Mouse (Mus musculus) spleen, postnatal 10 days (tissue): ENCODE data around the gene Catsperg1.
"Not testable (repeated sequence)": the region's sequence is repeated elsewhere in the genome, so short reads cannot be mapped to it uniquely, and the experiment has no call there.

Experiments used
- DNase-seq, 2 experiments: peaks; one replicate each; pipeline ENCODE4 v3.0.0; 2021 to 2022; ENCODE audit warnings: low spot score in 2 of 2

Gene Catsperg1

DNA sequence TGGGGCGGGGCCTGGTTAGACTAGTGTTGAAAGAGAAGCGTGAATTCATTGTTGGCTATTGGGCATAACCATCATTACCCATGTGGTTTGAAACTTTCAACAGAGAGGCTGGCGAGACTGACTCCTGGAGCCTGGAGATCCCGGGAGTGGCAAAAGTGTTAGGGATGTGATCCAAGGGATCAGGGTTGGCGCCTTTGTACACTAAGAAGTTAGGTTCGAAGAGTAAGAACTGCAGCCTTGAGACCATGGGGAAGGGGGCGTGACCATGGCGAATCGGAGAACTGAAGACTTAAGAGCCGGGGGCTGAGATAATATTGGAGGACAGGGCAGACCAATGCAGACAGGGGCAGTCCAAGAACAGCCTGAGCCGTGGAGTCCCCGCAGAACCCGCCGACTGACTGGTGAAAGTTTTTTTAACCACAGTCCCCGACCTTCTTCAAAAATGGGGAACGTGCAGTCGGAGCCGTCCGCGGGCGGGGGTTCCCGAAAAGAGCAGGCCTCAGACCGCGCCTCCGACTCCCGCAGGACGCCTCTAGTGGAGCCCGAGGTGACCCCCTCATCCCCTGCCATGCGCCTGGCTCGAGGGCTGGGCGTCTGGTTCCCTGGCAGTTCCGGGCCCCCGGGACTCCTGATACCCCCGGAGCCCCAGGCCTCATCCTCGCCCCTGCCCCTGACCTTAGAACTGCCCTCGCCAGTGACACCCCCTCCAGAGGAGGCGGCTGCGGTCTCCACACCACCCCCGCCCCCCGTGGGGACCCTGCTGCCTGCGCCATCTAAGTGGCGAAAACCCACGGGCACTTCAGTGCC is 42.9 kb downstream of the Catsperg1 start:
- DNase-seq: peak in 1 of 2 experiments; percentile 54

DNA sequence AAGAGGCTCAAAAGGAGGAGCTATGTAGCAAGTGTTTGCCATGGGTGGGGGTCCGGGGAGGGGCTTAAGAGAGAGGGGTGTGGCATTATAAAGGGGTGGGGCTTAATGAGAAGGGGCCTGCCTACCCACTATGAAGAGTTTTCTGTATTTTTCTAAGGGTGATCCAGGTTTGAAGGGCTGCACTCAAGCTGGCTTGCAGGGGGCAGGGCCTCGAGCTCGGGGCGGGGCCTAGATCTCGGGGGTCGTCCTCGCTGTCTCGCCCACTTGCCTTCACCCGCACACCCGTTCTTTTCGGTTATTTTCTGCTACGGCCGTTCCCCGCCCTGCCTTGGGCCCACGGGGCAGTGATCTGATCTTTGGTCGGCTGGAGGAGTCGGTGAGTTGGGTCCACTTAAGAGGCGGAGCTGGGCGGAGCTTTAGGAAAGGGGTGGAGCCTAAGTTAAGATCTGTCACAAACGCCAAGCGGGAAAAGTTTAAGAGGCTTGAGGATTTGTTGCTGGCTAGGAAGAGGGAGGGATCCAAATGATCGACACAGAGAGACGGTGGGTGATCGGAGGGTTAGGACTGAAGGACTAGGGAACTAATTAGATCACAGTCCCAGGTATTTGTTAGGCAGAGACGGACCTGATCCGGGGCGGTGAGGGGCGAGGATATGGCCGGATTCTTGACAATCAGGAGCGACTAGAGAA is 43.6 kb downstream of the Catsperg1 start, which contains the start of the genes Ggn and Spred3:
Gene Ggn (plus strand): TSS at position 145 of the 689 bp plus-strand sequence.
Gene Spred3 (minus strand): TSS at position 346 of the 689 bp plus-strand sequence.
- peak; percentile 45 to 74 for DNase-seq

DNA sequence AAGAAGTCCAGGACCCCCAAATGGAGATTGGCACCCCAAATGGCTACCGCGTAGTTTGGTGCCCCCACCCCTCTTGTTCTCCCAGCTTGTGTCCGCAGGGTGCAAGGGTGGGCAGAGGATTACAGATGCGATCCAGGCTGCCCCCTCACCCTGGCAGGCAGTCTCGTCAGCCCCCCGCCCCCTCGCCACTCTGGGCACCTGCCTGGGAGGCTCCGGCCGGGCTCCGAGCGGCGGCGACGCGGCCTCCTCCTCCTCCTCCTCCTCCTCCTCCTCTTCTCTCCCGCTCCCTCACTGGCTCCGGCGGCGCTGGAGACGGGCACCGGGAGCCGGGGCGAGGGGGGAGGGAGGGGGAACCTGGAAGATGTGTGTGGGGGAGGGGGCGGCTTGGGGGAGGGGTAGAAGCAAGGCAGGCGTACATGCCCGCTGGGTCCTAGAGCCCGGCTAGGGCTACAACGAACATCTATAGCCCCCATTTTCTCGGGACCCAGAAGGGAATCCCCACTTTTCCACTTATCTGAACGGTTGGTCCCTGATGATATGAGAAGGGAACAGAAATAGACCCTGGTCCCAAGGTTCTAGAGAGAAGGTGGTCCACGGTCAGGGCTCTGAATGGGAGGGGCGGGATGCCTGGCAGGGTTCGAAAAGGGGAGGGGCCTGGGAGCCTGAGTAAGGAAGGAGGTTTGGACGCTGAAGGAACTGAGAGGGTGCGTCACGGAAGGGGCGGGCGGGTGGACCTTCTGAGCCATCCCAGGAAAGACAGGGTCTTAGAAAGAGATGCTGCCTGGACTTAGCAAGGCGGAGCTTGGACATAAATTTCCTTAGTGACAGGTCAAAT is 44.4 kb downstream of the Catsperg1 start:
- DNase-seq: peak in 1 of 2 experiments; percentile 43

DNA sequence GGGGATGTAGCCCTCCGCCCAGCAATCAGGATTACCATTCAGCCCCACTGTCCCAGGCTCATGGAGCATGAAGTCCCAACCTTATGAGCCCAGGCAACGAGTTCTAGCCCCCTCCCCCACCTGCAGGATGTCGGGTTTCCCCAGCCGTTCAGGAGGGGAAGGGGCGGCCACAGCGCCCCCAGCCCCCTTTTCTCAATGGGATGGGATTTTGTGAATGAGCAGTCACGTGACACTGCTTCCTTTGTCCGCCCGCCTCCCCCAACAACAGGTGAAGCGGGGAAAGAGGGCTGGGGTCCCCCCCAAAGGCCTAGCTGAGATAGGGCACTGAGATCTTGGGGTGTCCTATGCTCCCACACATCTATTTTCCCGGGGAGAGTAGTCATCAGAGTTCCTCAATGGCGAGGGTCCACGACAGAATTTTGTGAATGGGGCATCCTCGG is 45.0 kb downstream of the Catsperg1 start:
- no peak for DNase-seq

DNA sequence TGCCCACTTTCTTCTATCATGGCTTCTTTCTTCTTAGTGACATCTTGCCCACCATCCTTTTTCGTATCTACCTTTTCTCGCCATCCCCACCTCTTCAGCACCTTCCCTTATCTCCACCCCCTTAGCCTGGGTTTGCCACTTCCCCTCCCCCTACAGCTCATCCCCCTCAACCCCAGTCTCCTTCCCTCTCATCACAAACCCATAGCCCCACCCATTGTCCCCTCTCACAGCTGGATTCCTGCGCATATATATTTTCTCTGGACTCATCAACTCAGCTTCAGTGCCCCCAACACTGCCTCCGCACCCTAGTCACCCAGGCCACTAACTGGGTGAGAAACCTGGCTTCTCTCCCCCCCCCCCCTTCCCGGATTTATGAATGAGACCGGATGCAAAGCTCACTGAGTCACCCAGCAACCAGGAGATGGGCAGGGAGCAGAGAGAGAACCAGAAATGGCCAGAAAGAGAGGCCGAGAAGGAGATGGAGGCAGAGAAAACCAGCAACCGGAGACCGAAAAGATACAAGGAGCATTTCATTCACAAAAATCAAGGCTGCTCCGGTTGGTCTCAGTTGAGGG is 45.6 kb downstream of the Catsperg1 start:
- DNase-seq: no peak

DNA sequence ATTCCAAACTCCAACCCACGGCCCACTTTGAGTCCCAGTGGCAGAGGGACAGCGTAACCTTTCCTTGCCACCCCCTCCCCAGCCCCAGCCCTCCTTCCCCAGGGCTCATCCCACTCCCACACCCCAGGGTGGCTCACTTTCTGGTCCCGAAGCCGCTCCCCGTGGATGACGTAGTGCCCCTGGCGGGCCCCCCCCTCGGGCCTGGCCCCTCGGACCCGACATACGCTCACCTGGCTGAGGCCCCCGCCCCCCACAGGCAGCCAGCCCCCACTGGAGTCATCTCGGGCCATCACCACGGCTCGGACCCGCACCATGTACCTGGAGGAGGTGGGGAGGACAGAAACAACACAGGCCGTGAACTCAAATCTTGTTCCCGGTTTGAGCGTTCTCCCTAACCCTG is 46.2 kb downstream of the Catsperg1 start:
- DNase-seq: no peak

DNA sequence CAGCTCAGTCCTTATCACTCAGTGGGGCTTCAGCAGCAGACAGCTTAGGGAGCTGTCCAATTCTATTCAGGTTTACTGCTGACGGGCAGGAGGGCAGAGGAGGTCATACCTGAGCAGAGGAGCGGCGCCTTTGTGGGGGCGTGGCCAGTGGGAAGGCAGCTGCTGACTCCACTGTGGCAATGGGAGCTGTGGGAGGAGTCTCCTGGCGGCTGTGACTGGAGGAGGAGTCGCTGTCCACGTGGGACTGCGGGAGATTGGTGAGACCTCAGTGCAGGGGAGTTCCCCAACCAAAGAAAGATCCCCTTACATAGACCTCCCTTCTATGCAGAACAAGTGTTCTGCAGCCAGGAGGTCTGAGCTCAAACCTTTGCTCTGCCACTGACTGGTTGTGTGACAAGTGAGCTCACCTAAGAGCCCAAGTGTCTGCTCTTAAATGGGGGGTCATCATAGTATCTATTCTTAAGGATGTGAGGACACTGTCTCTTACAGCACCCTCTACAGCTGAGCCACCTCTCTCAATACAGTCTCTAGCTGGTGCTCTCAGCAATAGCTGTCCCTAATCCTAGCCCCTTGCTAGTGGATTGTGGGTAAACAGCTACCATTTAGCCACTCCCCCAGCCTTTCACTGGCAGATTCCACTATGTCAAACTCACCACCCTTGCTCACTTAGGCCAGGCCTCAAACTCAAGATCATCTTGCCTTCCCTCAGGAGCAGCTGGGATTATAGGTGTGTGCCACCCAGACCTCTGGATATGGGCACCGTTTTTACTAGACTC is 50.9 kb downstream of the Catsperg1 start:
- DNase-seq: peak in 1 of 2 experiments; percentile 55

DNA sequence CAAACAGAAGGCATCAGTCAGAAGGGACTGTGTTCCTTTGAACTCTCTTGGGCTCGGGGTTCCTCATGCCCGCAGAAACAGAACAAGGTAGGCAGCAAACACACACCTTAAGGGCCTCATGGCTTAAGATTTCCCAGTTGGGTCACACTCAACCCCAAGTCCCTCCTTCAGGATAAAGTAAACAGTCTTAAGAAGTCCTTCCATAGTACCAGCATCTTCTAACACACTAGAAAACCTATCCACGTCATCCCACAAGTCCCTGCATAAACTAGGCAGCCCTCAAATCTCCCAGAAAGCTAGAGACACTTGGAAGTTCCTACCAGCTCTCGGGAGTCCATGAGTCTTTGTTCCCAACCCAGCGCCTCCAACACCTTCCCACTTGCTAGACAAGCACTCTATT is 51.5 kb downstream of the Catsperg1 start:
- DNase-seq: no peak

DNA sequence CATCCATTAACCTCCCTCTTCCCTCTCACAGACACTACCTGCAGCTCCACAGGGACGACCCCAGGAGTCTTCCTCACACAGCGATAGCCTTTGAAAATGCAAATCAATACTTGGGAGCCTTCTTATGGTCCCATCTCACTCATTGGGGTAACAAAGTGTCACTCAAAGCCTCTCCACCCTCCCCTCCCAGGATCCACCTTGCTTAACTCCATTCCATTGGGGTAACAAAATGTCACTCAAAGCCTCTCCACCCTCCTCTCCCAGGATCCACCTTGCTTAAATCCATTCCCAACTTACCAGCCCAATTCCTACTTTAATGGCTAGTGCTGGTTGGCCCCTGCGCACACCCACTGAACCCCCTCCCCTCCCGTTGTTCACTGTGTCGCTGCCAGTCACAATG is 55.6 kb downstream of the Catsperg1 start:
- DNase-seq: no peak

DNA sequence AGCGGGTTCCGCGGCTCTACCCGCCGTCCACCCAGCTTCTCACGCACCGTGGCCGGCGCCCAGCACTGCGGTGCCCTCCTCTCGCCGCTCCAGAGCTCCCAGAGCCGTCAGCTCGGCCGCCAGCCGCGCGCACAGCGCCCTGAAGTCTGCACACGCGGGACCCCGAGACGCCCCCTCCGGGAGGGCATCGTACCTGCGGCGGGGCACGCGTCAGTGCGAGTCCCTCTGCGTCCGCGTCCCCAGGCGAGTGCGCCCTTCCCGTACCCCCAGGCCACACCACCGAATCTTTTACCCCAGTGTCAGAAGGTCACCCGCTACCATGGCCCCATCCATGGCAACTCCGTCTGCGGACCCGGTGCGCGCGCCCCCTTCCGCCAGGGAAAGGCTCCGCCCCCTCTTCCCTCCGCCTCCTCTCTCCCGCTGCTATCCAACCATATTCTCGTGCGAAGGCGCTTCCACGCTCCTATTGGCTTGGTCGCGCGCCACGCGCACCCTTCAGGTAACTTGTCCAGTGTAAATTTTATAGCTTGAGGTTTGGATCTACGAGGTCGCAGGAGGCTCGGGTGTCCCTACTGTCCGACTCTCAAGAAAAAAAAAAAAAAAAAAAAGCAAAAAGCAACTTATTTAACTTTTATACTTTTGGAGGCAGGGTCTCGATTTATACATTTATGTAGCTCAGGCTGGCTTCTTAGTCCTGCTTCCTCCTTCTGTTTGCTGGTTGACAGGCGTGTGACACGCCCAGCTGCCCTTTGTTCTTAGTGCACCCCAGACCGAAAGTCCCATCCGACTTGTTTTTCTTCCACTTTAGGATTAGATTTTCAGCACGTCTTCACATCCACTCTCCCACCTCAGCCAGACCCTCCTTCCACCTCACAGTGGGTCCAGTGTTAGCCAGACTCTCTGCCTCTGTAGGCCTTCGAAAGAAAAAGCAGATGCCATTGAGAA is 57.7 kb downstream of the Catsperg1 start, which contains the start of gene Fam98c:
Gene Fam98c (minus strand): TSS at position 397 of the 945 bp plus-strand sequence.
- peak in 1 of 2 experiments; percentile 76 for DNase-seq

DNA sequence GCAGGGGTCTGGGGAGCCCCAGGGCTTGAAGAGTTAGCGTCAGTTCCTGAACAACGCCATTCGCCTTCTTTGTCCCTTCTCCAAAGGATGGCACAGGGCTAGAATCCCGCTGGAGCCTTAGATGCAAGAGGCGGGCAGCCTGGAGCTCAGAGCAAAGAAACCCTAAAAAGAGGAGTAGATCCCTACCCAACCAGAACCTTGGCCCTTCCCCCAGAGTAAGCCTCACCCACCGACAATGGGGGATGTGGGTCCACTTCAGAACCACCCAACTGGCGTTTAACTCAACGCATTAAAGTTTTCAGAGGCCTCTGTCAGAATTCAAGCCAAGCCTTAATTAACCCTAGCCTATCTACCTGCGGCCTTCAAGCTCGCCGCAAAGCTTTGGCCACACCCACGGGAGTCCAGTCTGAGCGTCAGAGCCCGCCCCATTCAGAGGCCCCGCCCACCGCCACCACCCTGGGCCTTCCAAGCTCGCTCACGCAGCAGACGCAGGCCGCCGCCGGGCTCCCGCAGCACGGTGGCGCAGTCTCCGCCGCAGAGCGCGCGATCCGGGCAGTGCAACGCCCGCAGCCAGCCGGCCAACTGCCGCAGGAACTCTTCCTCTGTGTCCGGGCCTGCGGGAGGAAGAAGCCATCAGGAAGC is 58.5 kb downstream of the Catsperg1 start:
- peak; percentile 72 to 91 for DNase-seq

DNA sequence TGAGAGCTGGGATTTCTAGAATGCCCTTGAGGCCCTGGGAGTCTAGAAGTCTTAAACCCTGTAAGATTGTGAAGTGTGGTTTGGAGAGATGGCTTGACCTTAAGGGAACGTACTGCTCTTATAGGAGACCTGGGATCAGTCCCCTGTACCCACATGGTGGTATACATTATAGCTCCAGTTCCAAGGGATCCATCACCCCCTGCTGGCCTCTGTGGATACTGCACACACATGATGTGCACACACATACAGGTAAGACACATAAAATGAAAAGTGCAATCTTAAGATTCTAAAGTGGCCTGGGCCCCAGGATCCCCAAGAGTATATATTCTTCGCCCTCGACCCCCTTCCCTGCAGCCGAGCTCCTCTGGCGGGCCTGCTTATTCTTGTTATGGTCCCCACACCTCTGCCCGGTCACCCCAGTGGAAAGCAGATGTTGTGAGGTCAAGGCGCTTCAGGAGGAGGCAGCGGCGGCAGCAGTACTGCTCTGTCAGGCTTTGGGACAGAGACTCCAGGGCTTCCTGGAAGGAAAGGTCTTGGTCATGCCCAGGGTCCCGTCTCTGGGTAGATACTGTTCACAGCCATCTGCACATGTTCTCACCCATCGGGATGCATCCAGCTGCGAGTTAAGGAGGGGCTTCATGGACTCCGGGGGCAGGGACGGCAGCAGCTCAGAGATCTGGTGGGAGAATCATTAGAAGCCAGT is 59.7 kb downstream of the Catsperg1 start:
- DNase-seq: no peak

DNA sequence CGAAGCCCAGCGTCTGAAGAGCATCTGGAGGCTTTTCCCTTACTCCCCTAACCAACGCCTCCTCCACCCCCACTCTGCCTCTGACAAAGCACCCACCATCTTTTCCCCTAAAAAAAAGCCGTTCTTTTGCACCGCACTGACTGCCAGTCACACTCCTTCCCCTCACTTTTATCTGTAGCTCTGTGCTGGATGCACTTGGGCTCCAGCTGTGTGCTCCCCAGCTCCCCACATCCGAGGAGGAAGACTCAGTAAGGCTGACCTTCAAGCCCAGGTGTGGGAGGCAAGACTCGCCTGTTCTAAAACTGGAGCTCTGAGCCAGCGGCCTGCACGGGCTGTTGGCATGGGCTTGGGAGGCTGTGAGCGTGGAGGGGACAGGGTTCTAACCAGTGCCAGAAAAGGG is 62.3 kb downstream of the Catsperg1 start:
- DNase-seq: no peak

DNA sequence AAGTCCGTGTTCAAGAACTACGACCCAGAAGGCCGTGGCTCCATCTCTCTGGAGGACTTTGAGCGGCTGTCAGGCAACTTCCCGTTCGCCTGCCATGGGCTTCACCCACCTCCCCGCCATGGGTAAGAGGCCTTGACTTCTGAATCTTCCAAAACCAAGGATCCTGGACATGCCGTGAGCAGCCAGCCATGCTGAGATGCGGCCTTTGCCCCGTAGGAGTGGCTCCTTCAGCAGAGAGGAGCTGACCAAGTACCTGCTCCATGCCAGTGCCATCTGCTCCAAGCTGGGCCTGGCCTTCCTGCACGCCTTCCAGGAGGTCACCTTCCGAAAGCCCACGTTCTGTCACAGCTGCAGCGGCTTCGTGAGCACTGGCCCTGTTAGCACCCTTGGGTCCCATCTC is 65.1 kb downstream of the Catsperg1 start:
- no peak for DNase-seq

DNA sequence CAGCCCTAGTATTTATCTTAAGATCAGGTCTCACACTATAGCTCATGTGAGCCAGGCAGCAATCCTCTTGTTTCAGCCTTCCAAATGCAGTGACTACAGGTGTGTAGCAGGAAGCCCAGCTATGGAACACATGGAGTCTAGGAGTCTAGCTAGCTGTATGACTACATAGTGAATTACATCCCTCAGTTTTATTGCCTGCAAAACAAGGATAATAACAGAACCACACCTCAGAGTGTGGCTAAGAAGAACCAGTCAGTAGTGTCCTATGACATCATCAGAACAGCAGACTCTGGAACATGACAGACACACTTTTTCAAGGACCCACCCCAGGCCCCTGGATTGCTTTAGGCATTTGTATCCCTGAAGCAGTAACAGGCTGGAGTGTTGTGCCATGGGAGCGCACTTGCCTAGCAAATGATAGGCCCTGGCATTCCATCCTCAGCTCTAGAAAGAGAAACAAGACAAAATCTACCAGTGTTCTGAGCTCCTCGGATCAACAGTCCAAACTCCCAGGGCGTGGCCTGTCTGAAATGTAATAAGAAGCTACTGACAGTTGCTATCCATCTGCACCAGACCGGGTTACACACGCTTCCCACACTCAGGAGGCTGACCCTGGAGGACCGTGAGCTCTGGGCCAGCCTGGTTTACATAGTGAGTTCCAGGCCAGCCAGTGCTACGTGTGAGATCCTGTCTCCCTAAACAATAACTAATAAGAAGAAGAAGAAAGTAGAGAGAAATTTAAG is 67.0 kb downstream of the Catsperg1 start:
- DNase-seq: no peak

DNA sequence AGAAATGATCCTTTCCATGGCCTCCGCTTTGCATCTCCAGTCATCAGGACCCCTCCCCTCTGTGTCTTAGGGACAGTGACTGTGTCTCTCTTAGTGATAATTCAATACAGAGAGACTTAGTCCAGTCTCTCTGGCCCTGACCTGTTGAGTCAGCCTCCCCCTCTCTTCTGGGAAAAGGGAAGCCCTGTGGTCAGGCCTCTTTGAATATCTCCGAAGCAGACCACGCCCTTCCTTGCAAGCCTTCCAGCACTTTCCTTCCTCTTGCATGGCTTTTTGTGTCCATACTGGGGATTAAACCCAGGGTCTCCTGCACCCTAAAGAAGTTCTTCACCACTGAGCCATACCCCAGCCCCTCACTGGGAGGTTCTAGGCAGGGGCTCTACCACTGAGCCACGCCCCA is 69.8 kb downstream of the Catsperg1 start:
- no peak for DNase-seq

DNA sequence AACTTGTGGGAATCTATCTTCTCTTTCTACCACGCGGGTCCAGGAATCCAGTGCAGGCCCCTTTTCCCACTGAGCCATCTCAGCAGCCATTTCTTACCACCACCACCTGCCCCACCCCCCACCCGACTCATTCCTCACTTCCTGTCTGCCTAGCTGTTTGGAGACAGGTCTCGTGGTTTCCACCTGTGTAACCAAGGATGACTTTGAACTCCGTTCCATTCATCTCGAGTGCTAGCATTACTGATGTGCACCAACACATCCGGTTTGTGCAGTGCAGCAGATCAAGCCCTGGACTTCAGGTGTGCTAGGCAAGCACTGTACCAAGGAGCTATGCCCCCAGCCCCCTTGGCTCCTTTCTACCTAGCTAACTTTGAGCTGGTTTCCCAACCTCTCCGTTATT is 72.4 kb downstream of the Catsperg1 start:
- no peak for DNase-seq

DNA sequence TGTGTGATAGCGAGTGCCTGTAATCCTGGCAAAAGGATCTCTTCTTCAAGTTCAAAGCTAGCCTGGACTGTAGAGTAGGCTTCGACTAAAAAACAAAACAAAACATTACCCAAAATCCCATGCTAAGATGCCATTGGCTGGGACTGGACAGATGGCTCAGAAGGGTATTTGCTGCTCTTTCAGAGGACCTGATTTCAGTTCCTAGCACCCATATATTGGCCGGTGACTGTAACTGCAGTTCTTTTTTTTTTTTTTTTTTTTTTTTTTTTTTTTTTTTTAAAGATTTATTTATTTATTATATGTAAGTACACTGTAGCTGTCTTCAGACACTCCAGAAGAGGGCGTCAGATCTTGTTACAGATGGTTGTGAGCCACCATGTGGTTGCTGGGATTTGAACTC is 74.6 kb downstream of the Catsperg1 start:
- not testable (repeated sequence) for DNase-seq
